Mouse (Mus musculus): ENCODE measurements around the gene Serpinb11. TPM values are rescaled to one million over a fixed set of nuclear protein-coding genes. Genes with fewer than 3 reads are reported as not detected.

Gene Serpinb11
- total RNA-seq (2023) = not detected in 2 replicates

GRCm38 (mm10) chr1:107360898-107361297, at the start of gene Serpinb11:
TSS of gene Serpinb11 (plus strand) at chr1:107361198.

GRCm38 (mm10) chr1:107399355-107399754, 38.4 kb downstream of the Serpinb11 start, which contains the start of gene Serpinb7:
TSS of gene Serpinb7 (plus strand) at chr1:107399655.

Other genes with a start within 250 kb of the Serpinb11 start
- not detected in 2 replicates for gene Serpinb3b, start 82.8 kb upstream of the Serpinb11 start, total RNA-seq (2023)
- not detected in 2 replicates for gene Serpinb3c, start 82.8 kb upstream of the Serpinb11 start, total RNA-seq (2023)
- gene Serpinb7, start 38.5 kb downstream of the Serpinb11 start, total RNA-seq (2023) = not detected in 2 replicates
- 7.0 and 9.0 TPM in 2 replicates for gene Serpinb2, start 150.2 kb downstream of the Serpinb11 start, total RNA-seq (2023)
- gene Serpinb8, start 228.8 kb downstream of the Serpinb11 start, total RNA-seq (2023) = 5.2 TPM in 2 replicates

Measured in neutrophil, adult 65 days (primary cell).